Mouse (Mus musculus) ES-Bruce4 (cell line): ENCODE data around the gene Nipsnap1.

Source experiments
- CTCF ChIP-seq: IDR thresholded peaks from one replicate; pipeline ENCODE4 v1.8.1; 2011; ENCODE audit warnings: low read depth, low read length
- EP300 ChIP-seq: IDR thresholded peaks from 2 replicates; pipeline ENCODE4 v1.6.1; 2011; ENCODE audit warnings: low read depth, low read length; ENCODE audit not compliant: insufficient read depth

DNA sequence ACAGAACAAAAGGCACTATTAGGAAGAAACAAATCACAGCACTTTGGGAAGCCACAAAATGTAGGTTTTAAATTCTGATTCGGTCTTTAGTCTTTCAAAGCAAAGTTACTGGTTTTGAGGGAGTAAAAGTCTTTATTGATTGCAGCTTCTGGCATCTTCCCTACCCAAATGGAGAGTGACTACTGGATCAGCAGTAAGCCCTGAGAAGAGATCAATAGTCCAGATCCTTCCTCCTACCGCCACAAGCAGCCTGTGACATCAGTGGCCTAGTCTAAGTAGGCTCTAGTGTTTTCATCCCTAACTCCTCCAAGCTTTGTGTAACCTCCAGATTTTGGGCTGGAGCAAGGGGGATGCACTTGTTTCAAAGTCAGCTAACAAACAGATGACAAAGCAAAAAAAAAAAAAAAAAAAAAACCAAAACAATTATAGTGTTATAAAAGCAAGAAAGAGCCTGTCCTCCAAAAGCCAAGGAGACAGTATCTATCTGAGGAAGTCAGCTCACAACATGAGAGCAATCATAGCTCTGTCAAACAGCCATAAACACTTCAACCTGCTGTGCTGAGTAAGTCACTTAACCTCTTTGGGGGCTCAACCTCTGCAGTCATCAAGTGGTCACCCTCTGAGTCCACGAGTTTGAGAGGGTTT is 40.3 kb upstream of the Nipsnap1 start:
- TF ChIP-seq EP300: no peak
- TF ChIP-seq CTCF: no peak
